Mouse (Mus musculus): ENCODE measurements around the gene Olfr122.

Gene Olfr122

DNA sequence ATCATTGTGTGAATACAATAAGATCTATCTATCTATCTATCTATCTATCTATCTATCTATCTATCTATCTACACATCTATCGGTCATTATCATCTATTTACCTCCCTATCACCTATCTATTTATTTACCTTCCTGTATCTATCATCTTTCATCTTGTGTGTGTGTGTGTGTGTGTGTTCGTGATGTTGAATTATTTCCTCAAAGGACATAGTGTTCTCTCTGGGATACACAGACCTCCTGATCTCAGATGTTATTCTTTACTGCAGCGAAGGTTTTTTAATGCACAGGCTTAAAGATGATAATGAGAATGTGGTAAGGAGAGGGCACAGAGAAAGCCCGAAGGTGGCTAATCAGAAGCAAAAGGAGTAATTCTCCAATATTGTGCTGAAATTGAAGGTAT lies at the start of gene Olfr122:
Gene Olfr122, plus strand, starts transcription at position 301 of the 400 bp plus-strand sequence.
- no peak for DNase-seq (ENCODE audit: low spot score)

DNA sequence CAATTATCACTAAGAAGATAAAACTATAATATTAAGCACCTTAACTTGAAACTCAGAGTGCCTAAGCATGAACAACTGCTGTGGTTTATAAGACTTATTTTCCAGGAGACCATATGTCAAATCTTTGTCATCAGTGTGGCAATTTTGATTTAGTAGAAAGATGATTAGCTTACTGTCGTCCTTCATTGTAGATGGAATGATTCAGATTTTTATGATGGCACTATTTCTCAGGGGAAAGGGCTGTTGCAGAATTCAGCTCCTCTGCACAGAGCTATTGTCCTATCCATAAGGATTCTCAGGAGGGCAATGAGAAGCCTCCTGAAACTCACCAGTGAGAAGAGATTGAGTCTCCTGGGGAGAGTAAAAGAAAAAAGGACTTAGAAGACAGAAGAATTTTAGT lies 46.9 kb upstream of the Olfr122 start, which contains the start of gene Olfr120:
Gene Olfr120, plus strand, starts transcription at position 301 of the 400 bp plus-strand sequence.
- DNase-seq (ENCODE audit: low spot score): no peak

GRCm38 (mm10) chr17:37738070-37738469 lies 30.3 kb upstream of the Olfr122 start:
- DNase-seq (ENCODE audit: low spot score): no peak

DNA sequence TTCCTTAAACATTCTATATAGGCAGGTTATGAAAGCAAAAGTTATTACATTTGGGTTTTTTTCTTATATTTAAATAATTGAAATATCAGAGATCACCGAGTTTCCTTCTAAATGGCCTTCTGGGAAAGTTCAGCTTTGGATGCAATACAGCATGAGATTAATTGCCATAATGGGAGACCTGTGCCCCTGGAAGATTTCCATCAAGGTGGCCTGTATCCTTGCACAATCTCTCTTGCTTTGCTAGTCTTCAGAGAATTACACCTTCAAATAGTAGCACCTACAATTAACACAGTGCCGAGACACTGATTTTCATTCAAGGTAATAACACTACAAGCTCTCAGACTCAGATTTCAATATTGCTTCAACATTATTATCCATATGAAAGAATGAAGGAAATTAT lies 24.8 kb downstream of the Olfr122 start, which contains the start of gene Olfr123:
Gene Olfr123, plus strand, starts transcription at position 301 of the 400 bp plus-strand sequence.
- no peak for DNase-seq (ENCODE audit: low spot score)

- DNase-seq (ENCODE audit: low spot score): no peak
Observed at GRCm38 (mm10) chr17:37799588-37799987, 31.2 kb downstream of the Olfr122 start, which contains the start of gene Olfr124. Gene Olfr124 (plus strand): TSS chr17:37799888.
